Mouse (Mus musculus): ENCODE data around the gene Dyrk2.

Gene Dyrk2

GRCm38 (mm10) chr10:118846991-118847545 lies 22.9 kb downstream of the Dyrk2 start:
- no peak for DNase-seq (ENCODE audit: low read depth)

GRCm38 (mm10) chr10:118840598-118840997 lies 29.4 kb downstream of the Dyrk2 start:
- DNase-seq (ENCODE audit: low read depth): no peak

- no peak for DNase-seq (ENCODE audit: low read depth)
Observed at GRCm38 (mm10) chr10:118839343-118840141, 30.5 kb downstream of the Dyrk2 start.

- no peak for DNase-seq (ENCODE audit: low read depth)
Observed at GRCm38 (mm10) chr10:118837636-118838035, 32.4 kb downstream of the Dyrk2 start.

- no peak for DNase-seq (ENCODE audit: low read depth)
Observed at GRCm38 (mm10) chr10:118831190-118831589, 38.8 kb downstream of the Dyrk2 start.

GRCm38 (mm10) chr10:118829641-118830040 lies 40.4 kb downstream of the Dyrk2 start:
- no peak for DNase-seq (ENCODE audit: low read depth)

- DNase-seq (ENCODE audit: low read depth): peak; percentile 55
Observed at GRCm38 (mm10) chr10:118827116-118827515, 42.9 kb downstream of the Dyrk2 start.

GRCm38 (mm10) chr10:118824830-118825229 lies 45.2 kb downstream of the Dyrk2 start:
- no peak for DNase-seq (ENCODE audit: low read depth)

GRCm38 (mm10) chr10:118820901-118821300 lies 49.1 kb downstream of the Dyrk2 start:
- no peak for DNase-seq (ENCODE audit: low read depth)

GRCm38 (mm10) chr10:118819846-118820245 lies 50.2 kb downstream of the Dyrk2 start:
- DNase-seq (ENCODE audit: low read depth): no peak

GRCm38 (mm10) chr10:118817089-118817488 lies 52.9 kb downstream of the Dyrk2 start:
- DNase-seq (ENCODE audit: low read depth): no peak

- no peak for DNase-seq (ENCODE audit: low read depth)
Observed at GRCm38 (mm10) chr10:118811945-118812344, 58.1 kb downstream of the Dyrk2 start.

GRCm38 (mm10) chr10:118810908-118811711 lies 58.9 kb downstream of the Dyrk2 start:
- DNase-seq (ENCODE audit: low read depth): peak; percentile 42
